Mouse (Mus musculus): ENCODE results near the gene Kif14.

DNA sequence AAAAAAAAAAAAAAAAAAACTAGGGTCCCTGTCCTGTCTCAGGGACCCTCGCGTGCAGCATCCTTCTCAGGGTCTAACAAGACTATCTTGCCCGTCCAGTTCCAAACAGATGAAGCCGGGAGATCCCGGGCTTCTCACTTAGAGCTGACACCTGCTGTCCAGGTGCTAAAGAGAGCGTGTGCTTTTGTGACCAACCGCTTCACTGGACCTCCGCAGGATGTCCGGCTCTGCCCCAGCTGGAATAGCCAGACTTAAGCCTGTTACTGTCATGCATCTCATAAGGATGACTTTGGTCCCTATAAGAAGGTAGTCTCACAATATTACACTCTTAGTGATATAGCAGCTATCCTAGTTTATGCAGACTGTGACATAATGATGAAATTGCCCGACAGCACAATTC is 105.4 kb downstream of the Kif14 start:
- TF ChIP-seq POLR2A (IDR thresholded peaks at IDR 0.05; ENCODE audit: control insufficient read depth in 1 of 2, insufficient read depth in 1 of 2, low read depth in 1 of 2, low read length in 2 of 2, poor library complexity in 1 of 2) = no peak
- TF ChIP-seq MAX (IDR thresholded peaks at IDR 0.05; ENCODE audit: low read length) = no peak
- TF ChIP-seq GATA1 (IDR thresholded peaks at IDR 0.05; ENCODE audit: low read depth, low read length) = no peak
- TF ChIP-seq BHLHE40 (IDR thresholded peaks at IDR 0.05; ENCODE audit: borderline replicate concordance, low read depth, low read length) = no peak
- TF ChIP-seq GABPA (IDR thresholded peaks at IDR 0.05; ENCODE audit: low read depth, low read length) = no peak
- TF ChIP-seq CTCF (IDR thresholded peaks at IDR 0.05 in 2 of 3, conservative IDR thresholded peaks at IDR 0.05 in 1 of 3; ENCODE audit: control insufficient read depth in 1 of 3, insufficient read depth in 1 of 3, low read depth in 2 of 3, low read length in 3 of 3, poor library complexity in 1 of 3, severe bottlenecking in 1 of 3) = no peak
